Mouse (Mus musculus) heart, postnatal 4 days (tissue): ENCODE results near the gene Il31ra. TPM values are rescaled to one million over a fixed set of nuclear protein-coding genes. Genes with fewer than 3 reads are reported as not detected.

ENCODE experiments used
- DNase-seq: peaks from one replicate; pipeline ENCODE4 v3.0.0; 2021
- total RNA-seq, 2 experiments: library from RNA; stranded (reverse); gene quantifications; 2 replicates each; pipeline ENCODE4 v1.2.3; 2021

Gene Il31ra
- total RNA-seq, 2 experiments from 2014 or later: not detected

DNA sequence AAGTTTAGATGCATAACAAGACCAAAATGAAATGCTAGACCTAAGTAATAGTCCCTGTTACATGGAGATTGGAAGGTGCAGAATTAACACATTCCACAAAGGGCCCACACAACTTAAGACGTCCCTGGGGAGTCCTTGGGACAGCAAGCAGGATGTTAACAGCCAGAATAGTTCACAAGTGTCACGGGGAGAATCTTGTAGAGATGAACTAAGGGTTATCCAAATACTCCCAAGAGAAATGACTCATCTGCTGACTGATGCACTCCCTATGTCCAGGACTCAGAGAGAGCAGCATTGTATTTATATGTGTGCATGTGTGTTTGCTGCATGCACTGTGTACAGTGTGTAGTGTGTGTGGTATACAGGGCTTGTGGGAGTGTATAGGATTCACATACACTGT lies 37.7 kb downstream of the Il31ra start:
- DNase-seq: no peak

DNA sequence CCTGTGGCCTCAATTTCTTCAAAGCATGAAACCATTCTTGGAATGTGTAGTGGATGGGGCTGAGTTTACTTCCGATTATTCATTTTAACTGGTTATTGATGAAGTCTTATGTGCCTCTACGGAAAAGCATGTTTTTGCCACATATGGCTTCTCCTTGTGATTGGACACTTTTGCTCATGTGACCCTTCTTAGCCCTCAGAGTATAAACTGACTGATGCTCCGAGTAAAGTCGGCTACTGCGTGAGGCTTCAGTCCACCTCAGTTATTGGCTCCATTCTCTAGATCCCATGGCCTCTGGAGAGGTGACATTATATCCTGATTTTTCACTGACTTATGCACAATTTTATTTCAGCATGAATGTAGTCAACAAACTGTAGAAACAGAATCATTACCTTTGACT lies 40.9 kb downstream of the Il31ra start:
- no peak for DNase-seq

DNA sequence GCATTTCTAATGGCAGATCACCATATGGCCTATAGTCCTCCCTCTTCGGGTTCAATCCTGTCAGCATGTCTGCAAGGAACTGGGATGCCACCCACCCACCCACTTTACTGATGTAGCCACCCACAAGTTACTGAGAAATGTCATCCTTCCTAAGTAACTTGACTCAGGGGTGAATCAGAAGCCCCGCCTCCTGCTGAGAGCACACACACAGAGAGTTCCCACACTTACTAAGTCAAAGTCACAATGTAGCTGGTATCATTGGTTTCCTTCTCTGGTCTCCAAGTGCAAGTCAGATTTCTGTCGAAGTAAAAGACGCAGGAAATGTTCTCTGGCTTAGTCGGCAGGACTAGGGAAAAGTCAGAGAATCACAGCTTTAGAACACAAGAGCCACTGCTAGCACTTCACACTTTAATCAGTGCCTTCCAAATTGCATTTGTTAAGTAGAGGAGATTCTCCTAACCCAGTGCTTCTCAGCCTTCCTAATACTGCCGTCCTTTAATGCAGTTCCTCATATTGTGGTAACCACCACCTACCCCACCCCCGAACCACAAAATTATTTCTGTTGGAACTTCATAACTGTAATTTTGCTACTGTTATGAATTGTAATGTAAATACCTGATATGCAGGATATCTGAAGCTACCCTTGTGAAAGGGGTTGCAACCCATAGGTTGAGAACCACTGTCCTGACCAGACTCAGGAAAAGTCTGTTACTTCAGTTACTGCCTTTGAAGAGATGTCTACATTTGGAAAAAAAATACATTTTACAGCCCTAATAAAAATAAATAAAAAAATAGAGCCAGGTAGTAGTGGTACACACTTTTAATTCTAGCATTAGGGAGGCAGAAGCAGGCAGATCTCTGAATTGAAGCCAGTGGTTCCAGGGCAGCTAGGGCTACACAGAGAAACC lies 42.3 kb downstream of the Il31ra start:
- no peak for DNase-seq

DNA sequence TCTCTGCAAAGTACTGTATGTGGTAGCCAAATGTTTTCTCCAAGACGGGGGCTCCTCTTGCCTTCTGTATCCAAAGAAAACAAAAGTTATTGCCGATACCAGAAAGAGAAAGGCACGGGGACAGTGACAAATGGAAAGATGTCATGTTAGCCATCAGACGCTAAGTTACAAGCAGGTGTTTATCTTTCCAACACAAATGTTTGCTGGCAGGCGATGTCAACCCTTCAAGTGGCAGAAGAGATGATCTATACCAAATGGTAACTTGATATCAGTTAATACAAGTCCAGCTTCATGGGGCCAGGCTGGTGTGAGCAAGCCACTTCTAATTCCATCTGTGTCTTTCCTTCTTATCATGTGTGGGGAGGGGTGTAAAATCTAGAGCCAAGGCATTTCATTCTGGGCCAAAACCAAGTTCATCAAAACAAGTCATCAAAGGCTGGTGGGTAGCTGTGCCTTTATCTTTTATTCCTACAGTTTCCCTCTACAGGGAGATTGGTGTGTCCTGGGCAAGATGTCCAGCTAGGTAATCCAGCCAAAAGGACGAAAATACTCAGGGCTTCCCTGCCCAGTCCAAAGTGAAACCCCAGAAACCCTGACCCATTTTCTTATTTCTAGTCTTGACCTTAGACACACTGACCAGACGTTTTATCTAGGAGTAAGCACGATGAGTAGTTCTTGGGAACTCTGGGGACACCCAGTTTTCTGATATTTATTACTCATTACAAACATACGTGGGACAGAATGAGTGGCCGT lies 52.8 kb downstream of the Il31ra start:
- DNase-seq: no peak

DNA sequence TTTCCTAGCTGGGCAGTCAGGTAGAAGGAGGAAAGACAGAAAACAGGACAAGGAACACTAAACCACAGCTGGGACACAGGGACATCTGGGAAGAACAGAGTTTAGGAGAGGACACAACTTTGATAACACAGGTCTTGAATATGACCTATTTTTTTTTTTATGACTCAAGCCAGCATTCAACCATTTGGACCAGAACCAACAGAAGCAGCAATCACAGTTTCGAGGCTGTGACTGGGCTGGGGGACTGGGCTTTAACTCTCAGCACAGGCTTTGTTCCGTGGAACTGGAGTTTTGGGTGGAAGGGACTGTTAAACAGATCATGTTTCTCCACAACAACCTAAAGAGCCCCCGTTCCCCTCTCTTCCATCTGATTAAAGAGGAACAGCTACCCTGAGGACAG lies 53.5 kb downstream of the Il31ra start:
- DNase-seq: no peak

DNA sequence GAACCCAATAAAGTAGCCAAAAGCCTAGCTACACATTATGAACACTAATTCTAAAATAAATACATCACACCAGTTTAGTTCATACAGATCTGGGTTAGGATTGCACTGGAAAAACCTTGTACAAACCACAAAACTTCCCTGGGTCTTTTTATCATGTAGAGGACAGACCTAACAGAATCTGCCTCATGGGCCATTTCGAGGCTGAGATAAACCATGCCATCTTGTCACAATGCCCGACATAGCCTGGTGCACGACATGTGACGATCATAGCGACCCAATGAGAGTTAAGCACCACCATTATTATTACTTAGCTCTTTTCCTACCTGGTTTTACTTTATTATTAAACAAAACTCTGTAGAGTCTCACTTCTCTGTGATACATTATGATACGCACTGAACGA lies 57.1 kb downstream of the Il31ra start:
- DNase-seq: no peak

DNA sequence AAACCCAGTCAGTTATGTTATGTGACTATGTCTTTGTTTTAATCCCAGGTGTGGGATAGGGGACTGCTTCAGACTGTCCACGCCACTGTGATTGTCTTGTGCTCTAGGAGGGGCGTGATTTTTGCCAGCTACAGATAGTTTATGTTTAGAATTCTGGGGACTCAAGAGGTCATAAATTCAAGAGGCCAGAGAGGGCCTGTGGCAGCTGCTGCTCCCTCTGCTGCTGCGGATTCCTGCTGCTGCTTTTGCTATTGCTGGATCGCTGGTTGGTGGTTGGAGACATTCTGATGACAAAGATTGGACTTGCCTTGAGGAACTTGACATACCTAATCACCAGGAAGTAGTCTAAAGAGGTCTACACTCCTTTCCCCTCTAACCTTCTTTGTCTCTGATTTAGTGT lies 57.5 kb downstream of the Il31ra start:
- DNase-seq: no peak

DNA sequence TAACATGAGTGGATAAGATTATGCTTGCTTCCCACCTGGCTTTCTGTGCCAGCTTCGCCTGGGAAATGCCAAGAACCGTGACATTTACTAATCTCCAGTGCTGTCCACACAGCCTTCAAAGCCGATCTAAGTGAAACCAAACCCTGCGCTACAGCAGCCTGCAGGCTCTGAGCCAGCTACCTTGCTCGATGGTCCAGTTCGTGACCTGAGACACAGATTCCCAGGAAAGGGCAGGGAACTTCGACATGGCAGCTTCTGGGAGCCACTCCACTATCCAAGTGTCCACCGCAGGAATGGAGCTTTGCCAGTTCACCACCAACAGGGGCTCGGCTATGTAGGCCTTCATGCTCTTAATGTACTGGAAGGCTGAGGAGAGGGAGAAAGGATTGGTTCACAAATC lies 60.6 kb downstream of the Il31ra start:
- DNase-seq: peak; percentile 35

DNA sequence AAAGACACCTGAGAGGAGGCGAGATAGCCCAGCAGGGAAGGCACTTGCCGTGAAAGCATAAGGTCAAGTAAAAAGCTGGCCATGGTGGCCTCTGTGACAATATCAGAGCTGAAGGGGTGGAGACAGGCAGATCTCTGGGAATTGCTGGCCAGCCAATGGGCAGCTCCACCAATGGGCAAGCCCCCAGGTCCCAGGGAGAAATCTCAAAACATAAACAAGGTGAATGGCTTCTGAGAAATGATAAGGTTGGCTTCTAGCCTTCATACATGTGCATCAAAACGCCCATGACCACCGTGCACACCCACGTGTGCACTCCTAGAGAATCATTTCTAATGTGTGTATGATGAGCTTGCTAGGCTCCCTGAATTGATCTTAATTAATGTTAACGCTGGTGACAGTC lies 61.9 kb downstream of the Il31ra start:
- no peak for DNase-seq

DNA sequence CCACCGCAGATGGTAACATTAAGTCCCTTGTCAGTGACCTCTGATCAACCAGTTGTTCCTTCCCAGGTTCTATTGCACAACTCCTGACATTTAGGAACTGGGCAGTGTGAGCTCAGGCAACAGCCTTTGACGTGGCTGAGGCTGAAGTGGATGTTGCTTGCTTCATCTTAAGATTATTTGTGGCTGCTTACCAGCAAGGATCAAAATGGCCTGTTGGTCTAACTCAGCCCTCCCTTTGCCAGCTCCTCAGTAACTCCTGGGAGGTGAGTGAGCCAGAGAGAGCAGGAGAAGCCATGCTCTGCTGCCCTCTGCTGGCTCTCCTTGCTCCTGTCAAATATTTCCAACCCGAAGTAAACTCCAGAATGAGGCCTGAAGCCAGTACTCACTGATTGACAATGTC lies 64.3 kb downstream of the Il31ra start:
- peak; percentile 82 for DNase-seq

DNA sequence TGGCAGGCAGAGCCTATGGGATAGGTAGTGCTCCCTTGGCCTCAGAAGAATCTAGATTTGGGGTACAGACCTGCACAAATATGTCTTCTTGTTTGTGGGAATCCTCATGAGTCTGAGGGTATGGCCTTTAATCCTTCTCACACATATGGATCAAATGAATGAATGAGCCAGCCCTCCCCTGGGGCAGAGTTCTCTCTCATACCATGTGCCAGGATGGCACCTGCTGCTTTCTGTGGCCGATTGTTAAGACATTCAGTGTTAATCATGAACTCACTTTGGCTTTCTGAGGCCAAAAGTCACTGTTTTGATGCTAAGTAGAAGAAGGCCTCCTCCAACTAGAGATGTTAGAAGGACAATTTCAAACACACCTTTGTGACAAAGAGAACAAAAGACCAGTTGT lies 67.0 kb downstream of the Il31ra start:
- no peak for DNase-seq

DNA sequence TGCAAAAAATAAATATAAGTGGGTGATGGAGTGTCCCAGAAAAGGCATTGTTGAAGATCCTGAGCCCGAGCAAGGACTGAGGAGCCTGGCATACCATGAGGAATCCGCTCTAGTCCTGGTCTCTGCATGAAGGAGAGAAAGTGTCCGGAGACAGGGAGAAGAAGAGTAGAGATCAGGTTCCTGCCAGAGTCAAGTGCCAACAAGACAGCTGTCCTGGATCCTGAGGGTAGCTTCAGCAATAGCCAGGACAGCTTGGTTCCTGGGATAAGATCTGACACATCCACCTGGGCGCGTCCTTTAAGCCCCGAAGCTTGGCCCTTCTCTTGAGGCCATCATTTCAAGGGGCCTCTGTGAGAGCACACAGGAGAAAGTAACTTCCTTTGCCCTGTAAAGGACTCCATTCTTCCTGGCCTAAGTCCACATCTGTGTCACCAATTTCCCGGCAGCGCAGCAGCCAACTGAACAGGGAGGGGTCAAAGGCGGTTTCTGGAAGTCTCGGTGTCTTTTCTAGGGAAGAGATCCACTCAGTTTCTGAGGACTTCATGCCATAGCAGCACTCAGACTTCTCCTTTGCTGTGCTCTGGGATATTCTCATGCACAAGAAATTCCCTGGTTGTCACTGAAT lies 70.7 kb downstream of the Il31ra start:
- DNase-seq: no peak

DNA sequence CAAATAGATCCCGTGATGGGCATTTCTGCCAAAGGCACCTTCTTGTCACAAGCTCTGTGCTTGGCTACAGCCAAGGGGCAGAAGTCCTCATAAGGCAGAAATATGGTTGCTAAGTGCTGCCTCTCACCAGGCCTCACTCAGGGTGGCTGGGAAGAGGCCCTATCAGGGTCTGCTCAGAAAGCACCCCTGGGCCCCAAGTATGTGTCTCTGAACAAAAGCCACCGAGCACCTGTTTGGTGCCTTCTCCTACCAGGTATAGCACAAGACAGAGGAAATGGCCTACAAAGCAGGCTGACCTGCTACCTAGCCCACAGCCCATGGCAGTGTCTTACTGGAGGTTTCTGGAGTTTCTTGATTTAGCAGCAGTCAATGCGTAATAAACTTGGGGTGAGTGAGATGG lies 71.3 kb downstream of the Il31ra start:
- DNase-seq: no peak

DNA sequence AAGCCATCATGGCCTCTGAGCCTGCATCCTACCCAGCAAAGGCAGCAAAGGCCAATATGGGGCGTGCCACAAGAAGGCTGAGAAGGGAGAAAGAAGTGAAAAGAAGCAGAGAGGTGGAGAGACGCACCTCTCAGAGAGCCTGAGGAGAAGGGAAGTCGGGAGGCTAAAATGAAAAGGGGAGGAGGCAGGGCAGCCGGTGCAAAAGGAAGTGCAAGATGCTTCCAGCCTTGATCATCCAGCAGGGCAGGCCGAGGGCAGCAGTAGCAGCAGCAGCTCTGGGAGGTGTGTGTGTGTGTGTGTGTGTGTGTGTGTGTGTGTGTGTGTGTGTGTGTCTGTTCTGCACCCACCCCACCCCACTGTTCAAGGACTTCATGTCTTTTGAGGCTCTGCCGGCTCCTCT lies 71.9 kb downstream of the Il31ra start:
- DNase-seq: no peak

DNA sequence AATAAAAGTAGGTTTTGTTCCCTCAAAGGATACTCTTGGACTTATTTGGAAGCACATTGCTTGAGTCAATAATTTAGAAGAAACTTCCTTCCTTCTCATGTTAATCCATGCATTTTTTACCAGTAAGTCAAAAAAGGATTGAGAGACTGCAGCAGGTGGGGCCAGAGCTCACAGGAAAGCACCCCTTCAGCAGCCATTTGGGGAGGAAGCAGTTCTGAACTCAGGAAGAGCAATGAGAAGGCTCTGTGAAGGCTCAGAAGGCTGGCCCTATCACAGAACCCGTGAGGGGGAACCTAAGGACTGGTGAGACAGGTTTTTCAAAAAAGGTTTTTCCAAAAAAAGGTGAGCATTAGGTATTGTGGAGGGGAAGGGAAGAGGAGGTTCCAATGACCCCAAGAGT lies 79.6 kb downstream of the Il31ra start:
- DNase-seq: no peak

DNA sequence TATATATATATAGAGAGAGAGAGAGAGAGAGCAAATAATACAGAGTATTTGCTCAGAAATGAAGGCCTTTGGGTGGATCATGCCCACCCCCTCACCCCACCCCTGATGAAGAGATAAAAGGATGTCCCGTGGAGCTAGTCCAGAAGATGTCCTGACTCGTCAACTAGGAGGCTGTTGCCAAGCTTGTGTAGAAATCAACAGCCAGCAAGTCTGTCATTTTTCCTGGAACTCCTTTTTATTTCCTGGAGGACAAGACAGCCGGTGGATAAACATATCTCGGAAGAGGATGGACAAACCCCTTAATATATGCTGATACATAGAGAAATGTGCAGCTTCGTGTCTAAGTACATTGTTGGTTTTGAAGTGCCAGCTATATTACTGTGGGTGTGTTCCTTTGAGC lies 81.3 kb downstream of the Il31ra start:
- DNase-seq: no peak

DNA sequence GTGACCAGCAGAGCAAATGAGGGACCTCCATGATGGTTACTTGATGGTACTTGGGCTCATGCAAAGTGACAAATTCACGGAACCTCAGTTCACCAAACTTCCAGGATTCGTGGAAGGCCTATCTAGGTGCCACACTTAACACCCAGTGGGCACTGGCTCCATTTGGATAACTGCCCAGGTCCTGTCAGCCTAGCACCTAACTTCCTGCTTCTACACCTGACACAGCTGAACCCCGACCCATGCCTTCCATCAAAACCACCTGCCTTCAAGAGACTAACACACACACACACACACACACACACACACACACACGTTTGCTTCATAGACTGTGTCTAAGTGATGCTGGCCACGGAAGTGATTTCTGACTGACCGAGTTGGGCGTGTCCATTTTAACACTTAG lies 82.3 kb downstream of the Il31ra start:
- no peak for DNase-seq

DNA sequence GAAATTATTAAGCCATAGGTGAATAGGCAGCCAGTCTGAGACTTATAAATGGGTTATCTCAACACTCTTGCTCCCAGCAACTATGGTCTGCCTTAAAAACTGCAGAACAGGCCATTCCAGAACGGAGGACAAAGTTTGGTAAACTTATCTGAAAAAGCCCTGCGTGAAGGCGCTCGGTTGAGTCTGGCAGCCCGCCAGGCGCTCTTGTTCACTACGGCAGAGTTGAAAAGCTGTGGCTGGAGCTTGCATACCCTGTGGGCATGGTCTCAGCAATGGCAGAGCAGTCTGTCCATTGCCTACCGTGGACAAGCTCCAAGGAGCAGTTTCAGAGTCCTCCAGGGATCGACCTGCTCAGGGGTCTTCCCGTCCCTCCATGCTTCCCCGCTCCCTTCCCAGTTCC lies 82.9 kb downstream of the Il31ra start:
- peak; percentile 50 for DNase-seq

DNA sequence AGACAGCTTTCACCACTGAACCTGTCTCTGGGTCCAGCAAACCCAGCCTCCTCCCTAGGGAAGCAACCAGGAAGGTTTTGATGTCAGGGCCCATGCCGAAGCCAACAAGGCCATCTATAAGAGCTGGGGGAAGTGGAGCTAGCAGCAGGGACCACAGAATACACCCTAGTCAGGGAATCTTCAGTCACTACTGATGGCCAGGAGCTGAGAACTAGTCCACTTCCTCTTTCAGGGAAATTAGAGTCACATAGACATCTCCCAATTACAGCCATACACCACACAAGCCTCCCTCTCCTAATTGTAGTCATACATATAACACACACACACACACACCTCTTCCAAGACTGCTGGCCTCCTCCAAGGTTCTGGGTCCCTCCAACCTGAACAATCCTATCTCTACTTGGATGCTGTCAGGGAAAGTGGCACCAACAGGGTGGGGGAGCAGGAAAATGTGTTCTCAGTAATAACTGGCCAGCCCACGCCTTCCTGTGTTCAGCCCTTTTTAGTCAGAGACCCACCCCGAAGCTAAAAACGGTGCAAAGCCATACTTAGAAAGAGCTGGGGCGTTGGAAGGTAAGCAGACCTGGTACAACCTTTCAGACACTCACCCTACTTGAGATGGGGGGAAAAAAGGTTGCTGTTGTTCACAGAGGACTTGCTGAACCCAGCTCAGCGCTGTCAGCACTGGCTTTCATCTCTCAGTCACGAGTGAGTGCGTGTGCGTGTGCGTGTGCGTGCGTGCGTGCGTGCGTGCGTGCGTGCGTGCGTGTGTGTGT lies 83.5 kb downstream of the Il31ra start:
- DNase-seq: no peak

DNA sequence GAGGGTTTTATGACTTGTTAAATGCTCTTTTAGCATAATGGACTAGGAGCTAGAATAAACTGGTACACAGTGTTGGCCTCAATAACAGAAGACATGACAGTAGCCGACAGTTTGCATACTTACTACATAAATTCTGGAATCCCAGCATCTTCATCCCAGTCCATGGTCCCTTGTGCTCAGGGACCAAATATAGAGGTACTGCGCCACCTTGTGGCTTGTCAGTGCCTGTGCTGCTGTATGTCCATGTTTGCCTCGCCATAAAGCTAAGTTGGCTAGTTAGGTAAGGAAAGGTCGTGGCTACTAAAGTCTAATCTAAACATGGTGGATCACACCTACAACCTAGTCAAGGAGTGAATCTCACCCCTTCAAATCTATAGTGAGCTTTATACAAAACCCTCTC lies 84.7 kb downstream of the Il31ra start:
- peak; percentile 72 for DNase-seq

DNA sequence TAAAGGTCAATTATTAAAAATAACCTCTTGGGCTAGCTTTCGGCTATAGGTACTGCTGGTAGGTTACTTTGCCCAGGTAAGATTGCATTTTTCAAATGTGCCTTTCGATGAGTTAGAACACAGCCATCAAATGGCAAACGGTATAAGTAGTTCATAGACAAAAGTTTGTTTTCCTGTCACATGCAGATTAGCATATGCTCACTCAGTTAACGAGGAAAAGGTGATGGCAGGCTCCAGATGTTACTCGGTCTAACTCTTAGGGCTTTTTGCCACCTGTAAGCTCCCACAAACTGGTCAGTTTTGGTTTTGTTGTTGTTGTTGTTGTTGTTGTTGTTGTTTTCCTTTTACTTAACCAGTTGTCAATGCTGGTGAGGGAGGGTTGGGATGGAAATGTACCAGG lies 85.7 kb downstream of the Il31ra start:
- DNase-seq: no peak

DNA sequence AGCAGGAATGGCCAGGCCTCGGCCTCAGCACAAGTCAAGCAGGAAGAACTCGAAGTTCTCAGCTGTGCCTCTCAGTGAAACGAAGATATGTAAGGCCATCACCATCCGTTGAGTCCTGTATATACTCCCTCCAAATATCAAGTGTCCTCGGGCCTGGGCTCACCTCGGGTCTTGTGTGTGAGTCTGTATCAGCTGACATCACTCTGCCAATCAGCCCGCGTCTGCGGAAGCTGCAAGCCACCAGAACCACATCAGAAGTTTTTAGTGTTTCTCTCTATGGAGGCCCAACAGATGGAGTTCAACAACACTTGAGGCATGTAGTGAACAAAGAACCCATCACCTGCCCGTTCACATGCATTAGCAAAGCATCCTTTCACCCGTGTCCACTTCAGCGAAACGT lies 86.5 kb downstream of the Il31ra start:
- no peak for DNase-seq

DNA sequence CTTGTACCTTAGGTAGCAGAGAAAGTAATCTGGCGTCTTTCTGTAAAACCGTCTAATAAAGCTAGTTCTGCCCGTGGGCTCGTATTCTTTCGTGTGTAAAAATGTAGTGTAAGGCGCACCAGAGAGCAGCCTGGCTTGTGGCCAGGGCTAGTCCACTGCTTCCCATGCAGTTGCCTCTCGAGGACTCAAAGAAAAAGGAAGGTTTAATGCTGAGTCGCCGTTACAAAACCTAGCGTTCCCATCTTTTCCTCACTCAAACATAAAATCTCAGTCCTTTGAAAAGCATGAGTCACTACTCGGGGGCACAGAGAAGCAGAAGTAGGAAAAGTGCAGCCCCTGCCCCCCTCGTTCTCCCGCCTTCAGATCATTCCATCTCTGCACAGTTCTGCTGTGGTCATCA lies 87.4 kb downstream of the Il31ra start:
- DNase-seq: no peak
